Mouse (Mus musculus) skeletal muscle tissue, adult 2 months (tissue): ENCODE results near the gene Poldip3.
A peak's percentile ranks its signal among the peaks of the same experiment; 100 is the strongest.

Source experiments
- DNase-seq: peaks from one replicate; pipeline ENCODE4 v3.0.0-alpha.2; 2012; ENCODE audit warnings: low read depth, low spot score

Gene Poldip3

DNA sequence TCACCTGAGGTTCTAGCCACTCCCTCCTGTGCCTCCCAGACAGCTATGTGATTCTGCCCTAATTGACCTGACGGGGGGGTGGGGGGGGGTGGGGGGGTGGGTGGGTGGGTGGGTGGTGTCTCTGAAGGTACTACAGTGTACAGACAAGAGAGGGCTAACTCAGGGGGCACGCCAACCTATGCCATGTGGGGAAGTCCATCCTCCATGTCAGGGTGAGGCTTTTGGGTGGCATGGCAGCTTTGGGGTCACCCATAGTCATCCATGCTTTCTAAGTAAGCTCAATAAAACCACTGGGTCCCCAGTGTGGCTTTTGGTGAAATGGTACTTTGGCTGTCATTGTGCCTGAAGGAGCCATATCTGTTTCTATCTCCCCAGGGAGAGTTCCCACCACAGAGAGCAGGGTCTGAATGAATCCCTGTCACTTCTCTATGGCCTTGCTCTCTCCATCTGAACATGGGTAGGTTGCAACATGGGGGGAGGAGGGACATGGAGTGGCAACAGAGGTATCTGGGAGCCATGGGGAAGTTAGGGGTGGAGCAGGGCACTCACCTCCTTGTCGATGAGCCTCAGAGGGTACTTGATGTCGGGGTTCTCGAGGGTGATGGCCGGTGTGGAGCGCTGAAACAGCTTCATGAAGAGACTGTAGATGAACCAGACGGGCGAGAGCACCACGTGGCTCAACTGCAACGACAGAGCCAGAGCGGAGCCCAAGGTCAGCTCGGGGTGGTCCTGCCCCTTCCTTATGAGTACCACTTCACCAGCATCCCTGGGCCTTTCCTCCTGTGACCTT lies 16.5 kb upstream of the Poldip3 start:
- DNase-seq = no peak

DNA sequence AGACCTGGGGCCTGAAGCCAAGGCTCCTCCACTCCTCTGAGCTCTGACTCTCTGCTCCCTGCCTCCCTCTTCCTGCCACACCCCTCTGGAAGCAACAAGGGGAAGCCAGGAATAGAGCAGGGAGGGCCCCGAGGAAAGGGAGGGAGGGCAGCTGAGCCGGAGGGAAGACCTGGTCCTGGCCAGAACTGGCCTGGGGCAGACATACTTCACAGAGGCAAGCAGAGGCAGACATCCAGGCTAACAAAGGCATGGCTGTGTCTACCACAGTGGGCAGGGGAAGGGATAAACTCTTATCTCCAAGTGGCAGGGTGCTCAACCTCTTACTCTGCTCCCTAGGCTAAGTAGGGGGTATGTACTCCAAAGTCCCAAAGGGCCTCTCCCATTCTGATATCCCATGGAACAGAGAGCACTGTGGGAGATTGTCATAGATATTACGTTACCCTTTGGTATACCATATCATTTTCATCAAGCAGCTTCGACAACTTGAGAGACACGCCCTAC lies 15.8 kb upstream of the Poldip3 start:
- no peak for DNase-seq

DNA sequence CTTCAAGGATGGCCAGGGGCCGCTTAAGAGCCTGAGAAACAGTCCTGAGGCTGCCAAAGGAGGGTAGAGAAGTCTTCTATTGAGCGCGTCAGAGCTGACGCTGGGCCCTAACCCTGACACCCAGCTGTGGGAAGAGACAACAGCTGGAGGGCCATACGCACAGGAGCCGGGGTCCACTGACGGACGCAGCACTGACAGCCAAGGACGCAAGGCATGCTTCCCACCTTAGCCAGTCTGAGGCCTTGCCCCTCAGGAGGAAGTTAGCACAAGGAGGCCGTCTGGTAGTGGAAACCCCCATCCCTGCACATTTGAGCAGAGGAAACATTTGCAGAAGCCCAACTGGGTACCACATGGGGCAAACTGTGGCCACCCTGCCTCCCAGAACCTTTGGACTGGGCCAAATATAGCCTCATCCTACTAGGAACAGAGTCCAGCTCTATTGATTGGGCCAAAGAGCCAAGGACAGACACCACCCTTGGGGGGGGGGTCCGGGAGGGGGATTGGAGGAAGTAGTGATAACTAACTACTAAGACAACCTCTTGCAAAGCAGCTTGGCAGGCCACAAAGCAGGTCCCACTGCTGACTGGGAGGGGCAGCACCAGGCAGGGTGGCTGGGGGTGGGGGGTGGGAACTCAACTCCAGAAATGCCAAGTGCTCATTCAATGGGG lies 13.8 kb upstream of the Poldip3 start:
- no peak for DNase-seq

DNA sequence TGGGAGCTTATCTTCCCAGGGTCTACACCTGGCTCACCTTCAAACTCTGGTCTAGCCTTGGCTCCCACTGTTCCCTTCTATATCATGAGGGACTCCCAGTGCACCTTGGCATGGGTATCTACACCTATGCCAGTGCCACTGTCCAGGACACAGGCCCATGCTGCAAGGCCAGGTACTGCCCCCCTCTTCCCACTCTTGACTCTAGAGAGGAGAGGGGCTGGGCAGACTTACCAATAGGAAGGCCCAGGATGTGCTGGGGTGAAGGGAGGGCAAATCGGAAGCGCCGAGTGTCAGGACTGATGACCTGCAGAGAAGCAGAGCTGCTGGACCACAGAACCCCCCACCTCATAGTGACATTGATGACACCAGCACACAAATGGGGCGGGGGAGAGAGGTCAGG lies 12.8 kb upstream of the Poldip3 start:
- no peak for DNase-seq

DNA sequence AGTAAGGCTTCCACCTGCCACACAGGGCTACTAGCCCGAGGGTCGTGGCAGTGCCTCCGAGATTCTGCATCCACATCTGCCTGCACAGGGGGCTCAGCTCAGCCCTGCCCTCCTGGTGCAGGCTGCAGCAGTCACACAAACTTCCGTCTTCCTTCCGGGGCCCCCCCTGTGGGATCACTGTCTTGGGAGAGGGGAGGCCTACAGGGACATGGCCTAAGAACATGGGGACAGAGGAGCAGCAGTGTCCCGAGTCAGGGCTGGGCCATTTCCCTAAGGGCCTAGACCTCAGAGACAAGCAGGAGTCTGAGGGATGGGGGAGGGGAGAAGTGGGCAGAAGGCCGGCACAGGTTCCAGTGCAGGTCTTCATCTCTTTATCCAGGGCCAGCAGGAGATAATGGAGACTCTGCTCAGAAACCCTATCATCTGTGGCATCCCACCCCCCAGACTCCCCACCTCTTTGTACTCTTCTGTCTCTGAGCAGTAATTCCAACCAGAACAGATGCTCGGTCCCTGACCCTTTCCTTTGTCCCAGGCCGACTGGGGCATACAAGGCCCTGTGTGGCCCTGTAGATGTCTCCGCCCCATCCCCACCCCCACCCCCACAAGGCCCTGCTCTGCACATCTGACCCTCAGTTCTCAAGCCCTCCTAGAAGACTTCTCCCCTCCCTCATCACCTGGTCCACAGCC lies 12.0 kb upstream of the Poldip3 start:
- DNase-seq = no peak

DNA sequence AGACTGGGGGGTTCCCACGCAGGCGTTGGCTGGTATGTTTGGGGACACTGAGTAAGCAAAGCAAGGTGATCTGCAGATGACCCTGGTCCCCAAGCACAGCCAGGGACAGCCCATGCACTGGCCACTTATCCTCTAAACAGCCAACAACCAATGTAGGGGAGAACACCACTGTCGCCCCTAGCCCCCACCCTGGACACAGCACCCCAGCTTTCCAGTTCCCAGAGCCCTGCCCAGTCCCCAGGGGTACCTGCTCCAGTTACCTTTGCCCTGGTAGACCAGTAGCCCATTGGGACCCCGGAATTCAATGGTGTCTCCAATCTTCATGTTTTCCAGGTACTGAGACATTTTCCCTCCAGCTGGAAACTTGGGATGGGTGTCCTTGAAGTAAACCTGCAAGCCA lies 11.4 kb upstream of the Poldip3 start:
- DNase-seq = no peak

DNA sequence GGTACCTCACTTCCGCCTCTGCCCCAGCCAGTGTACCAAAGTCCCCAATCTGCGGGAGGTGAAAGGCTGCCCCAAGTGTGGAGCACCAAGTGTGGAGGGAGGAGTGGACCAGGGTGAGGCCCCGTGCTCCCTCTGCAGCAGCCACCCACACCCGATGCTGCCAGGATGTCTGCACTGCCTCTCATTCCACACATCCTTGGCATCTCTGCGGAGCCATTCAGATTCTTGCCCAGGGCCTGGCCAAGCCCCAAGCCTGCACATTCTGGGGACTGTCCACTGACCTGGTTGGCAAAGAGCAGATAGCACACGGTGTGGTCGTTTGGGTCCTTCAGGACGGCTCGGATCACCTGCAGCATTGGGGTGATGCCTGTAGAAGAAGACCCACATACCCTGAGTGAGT lies 10.6 kb upstream of the Poldip3 start:
- no peak for DNase-seq

DNA sequence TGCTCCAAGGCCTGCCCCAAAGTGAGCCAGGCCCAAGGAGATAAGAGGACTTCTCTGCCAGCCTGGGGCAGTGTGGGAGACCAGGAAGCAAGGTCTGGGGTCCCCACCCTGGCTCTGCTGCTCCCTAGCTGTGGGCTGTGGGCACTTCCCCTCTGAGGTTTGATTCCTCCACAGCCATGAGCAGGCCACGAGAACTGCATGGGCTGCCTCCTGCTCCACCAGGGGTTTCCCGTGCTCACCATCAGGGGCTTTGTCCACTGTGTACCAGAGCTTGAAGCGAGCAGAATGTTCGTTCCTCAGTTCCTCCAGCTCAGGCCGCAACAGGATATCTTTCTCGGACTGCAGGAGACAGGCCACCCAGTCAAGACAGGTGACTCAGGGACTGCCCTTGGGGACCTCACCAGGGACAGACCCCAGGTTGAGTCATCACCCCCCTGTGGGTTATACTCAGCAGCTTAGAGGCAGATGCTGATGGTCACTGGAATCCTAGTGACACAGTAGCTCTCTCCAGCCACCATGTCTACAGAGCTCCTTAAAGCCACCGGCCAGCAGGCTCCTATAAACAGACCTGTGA lies 9.5 kb upstream of the Poldip3 start:
- no peak for DNase-seq

DNA sequence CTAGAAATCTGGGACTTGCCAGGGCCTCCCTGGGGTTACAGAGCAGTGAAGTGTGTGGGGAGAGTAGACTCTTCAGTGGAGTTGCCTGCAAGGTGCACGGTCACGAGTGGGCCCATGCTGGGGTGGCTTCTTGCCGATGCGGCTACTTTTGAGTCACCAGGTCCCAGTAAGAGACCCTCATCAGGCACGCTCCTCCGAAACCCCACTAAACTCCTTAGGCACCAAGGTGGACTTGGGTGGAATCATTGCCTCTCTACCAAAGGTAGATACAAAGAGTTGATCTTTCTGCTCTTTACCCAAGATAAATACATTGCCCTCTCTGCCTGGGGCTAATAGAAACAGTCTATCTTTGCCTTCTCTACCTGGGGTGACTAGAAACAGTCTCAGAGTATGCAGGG lies 8.5 kb upstream of the Poldip3 start:
- DNase-seq = no peak

DNA sequence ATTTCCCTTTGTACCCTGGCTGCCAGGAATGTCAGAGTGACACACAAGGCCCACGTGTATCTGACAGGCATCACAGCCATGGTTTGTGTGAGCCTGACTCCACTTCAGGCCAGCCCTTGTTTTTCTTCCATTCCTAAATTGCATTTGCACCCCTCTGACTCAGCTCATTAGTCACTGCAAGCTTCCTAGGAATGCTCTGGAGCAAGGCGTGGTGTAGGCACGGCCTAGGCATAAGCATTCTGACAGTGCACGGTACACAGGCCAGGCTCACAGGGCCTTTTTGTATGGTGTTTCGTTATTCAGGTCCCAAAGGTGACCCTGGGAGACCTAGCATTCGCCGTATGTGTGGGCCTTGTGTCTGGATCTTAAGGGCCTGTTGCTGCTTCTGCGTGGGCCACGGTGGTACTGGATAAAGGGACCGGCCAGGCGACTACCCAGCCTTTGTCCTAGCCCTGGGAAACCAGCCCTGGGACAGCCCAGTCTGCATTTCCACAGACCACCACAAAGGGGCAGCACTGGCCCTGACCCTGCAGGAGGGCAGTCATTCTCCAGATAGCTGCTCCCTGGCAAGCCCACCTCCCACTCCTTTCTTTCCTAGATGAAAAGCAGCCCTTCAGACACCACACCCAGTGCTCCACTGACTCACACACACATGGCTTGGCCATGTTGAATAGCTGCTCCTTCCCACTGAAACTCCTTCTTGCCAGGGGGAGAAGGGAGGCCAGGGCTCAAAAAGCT lies 7.9 kb upstream of the Poldip3 start:
- DNase-seq = peak; percentile 66

DNA sequence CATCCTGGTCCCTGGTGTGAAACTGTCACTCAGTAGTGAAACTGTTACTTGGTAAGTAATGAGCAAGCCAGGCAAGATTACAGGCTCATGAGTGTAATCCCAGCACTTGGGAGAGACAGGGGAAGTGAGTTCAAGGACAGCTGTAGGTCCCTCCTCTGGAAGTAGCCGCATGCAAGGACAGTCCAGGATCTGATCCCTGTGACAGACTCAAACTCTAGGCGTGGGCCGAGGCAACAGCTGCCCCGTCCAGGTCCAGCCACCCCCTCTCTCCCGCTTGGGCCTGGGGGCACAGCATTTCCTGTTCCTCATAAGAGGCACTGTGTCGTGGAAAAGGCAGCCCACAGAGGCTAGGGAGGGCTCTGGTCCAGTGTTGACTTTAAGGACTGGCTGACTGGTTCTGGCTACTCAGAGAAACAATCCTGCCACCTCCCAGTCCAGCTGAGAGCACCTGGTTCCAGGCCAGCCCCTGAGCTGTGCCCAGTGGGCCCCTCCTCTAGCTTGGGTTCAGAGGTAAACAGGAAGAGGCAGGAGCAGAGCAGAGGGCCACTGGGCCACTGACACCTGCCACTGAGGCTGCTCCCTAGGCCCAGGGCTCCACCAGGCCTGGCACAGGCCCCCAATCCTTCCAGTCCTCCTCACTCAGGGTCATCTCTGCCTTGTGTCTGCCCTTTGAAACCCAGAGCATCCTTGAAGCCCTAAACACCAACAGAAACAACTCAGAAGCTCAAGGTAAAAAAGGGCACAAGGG lies 6.7 kb upstream of the Poldip3 start:
- no peak for DNase-seq

DNA sequence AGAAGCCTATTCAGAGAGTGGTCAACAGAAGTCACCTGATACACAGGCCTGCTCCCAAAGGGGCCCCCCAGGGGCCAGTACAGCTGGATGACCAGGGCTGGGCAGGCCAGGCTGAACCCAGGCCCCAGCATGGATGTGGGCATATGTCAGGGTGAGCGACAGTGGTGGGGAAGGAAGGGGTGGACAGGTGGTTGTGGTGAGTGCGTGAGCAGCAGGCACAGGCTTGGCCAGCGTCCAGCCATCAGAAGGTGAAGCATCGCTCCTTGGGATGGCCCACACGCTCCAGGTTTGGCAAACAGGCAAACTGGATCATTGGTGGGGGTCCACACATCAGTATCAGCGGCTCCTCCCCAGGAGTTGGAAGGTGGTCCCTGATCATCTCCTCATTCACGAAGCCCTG lies 5.1 kb upstream of the Poldip3 start:
- DNase-seq = no peak

DNA sequence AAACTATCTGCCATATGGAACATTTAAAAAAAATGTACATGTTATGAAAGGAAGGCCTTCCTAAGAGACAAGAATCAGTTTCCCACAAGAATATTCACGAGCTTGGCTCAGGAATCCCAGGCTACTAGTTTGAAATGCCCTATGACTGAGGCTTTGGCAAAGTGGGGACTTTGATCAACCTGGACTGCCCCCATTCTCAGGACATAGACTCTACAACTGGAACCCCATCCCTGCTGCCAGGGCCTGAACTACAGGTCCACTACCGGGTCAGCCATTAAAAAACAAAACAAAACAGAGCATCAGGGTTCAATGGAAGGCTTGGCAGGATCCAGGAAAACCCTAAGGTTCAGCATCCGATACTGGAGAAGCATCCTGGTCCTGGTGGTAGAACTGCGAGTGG lies 1.5 kb upstream of the Poldip3 start:
- no peak for DNase-seq

DNA sequence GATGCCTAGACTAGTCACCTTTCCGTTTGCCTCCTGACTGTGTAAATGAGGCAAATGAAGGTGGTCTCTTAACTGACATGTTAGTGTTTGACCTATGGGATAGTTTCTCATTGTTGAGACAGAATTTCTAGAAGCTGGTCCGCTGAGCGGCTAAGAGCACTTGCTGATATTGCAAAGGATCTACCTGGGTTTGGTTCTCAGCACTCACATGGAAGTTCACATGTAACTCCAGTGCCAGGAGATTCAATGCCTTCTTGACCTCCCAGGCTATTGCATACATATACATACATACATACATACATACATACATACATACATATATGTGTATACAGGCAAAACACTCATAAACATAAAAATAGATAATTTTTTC lies 874 bp upstream of the Poldip3 start:
- DNase-seq = no peak

DNA sequence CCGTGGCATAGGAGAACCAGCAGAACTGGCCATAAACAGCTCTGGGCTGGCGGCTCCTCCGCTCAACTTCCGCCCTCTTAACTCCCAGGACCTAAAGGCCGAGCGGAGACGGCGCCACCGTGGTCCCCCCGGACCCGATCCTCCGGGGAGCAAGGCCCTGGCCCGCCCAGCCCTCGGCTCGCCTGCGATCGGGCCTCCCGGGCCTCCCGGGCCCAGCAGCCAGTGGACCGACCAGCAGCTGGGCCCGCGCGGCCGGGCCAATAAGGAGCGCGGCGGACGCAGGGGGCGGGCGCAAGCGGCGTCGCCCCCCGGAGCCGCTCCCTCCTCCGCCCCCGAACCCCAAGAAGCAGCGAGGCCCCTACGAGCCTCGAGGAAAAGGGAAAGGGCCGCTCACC lies 386 bp downstream of the Poldip3 start:
- no peak for DNase-seq

DNA sequence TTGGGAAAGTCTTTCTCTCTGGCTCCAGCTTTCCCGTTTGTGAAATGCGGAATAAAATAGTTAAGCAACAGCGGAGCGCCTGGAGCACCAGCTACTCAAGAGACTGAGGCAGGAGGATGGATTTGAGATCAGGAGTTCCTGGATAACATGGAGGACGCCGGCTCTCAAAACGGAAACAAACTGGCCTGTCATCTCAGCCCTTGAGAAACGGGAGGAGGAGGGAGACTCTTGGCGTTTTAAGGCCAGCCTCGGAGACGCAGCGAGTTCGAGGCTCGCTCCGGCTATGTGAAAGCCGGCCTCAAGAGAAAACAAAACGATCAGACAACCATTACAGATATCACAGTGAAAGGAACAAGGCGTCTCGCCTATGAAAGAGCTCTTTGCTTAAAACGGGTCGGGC lies 789 bp downstream of the Poldip3 start:
- DNase-seq = no peak

DNA sequence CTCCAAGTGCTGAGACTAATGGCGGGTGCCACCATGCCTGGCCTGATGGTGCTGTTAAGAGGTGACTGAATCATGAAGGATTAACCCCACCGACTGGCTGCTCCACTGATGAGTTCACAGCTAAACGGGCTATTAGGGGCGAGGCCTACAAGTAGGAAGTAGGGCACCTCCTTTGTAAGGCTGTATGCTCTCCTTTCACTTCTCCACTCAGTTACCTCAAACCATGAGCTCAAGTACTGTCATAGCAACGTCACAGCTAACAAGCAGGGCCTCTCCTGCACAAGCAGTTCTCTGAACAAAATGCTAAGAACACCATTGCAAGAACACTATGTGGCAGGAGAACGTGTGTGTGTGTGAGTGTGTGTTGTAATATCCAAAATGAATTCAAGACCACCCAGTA lies 3.6 kb downstream of the Poldip3 start:
- no peak for DNase-seq

DNA sequence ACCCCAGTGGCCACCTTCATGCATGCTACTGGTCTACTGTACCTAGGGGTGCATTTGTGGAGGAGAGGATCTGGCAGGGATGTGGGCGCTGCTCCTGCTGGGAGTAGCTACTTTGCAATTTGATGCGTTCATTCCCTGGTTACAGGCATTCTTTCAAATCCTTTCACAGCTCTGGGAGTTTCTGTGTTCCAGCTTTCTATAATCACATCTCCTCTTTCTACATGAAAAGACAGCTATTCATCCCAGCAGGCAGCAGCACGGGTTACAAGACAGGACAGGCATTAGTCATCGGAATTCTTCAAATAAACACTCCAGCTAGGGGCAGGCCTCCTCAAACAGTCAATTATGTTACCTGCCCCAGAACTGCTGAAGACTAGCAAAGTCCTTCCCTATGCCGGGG lies 6.3 kb downstream of the Poldip3 start:
- no peak for DNase-seq

DNA sequence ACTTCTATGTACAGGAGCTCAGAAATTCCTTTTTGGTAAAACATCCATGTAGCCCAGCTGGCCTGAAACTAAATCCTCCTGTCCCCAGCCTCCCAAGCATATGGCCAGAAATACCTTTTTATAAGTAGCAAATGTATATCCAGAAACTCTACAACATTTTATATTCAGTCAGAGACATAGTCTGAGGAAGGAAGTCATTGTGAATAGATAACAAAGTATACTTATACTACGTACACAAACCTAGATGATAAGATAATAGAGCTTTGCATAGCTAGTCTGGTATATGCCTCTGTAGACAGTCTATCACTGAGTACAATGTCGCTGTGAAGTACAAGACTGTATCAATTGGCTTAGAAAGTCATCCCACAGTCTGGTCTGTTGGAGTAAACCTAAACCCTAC lies 13.5 kb downstream of the Poldip3 start:
- DNase-seq = no peak

DNA sequence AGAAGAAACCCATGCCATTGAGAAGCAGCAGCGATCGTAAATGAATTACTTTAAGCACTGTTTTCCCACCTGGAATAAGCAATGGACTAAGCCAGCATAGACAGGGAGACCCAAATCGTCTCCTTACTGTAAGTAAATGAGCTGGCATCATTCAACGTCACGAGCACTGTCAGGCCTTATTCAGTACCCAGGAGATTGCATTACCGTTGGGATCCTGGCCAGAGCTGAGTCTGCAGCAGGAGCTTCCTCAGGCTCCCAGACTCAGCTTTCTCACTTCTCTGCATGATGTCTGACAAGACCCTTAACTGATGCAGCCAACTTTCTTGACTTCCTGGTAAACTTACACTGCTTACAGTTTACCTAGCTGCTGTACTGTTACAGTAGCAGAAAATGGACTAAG lies 14.5 kb downstream of the Poldip3 start:
- DNase-seq = peak; percentile 49
